Mouse (Mus musculus) ES-E14 (cell line): ENCODE results near the gene Txlna.

ENCODE experiments used
- CHD2 ChIP-seq: IDR thresholded peaks from 2 replicates; pipeline ENCODE4 v1.6.1; 2014; ENCODE audit warnings: mild to moderate bottlenecking, low read depth, low read length, inconsistent platforms
- HCFC1 ChIP-seq: IDR thresholded peaks from 2 replicates; pipeline ENCODE4 v1.6.1; 2012; ENCODE audit warnings: low read length, inconsistent platforms, borderline replicate concordance; ENCODE audit not compliant: insufficient read depth
- MAFK ChIP-seq: IDR thresholded peaks from 2 replicates; pipeline ENCODE4 v1.6.1; 2014; ENCODE audit warnings: mild to moderate bottlenecking, low read depth, low read length, inconsistent platforms; ENCODE audit not compliant: insufficient read depth
- ZC3H11A ChIP-seq: IDR thresholded peaks from 2 replicates; pipeline ENCODE4 v1.6.1; 2012; ENCODE audit warnings: low read depth, mild to moderate bottlenecking, inconsistent platforms, low read length, borderline replicate concordance
- ZNF384 ChIP-seq: IDR thresholded peaks from 2 replicates; pipeline ENCODE4 v1.6.1; 2012; ENCODE audit warnings: low read depth, low read length, inconsistent platforms

DNA sequence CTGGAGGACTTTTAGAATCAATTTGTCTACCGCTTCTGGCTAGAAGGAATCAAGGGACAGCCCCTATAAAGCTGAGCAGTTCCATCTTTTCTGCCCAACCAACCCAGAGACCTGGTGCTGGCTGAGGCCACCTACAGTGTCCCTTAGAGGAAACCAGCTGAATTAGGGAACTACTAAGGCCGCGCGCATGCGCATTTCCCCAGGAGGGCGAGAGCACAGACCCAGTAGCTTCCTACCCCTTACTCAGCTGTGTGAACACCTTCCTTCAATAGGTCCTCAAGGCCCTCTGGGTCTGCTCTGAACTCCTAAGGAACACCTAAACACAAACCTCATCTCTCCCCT lies 15.9 kb downstream of the Txlna start:
- TF ChIP-seq HCFC1 (no peak), ZNF384 (no peak), MAFK (no peak), CHD2 (no peak), ZC3H11A (no peak)
